Mouse (Mus musculus): ENCODE measurements around the gene Arhgef26.

DNA sequence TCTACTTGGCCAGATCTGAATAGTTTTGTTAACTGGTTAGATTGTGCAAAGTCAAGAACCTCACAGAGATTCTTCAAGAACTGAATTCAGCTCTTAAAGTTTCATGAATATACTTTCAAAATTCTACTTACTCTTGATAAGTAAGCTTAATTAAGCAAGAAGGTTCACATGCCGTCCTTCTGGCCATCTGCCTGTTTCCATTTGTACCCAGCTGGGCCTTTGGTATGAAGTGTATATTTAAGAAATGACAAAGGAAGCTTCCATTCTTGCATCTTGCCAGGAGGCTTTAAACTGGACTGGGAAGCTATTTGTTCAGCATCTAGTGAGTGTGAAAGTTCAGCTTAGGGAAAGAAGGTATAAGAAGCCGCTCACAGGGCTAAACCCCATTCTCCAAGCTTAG, 34.7 kb downstream of the Arhgef26 start:
- no peak for TF ChIP-seq TAL1 (IDR thresholded peaks at IDR 0.05; ENCODE audit: low read length)
- TF ChIP-seq GATA1 (IDR thresholded peaks at IDR 0.05; ENCODE audit: low read length), result no peak

Data from erythroblast, embryonic 14.5 days (primary cell).